Mouse (Mus musculus): ENCODE measurements around the gene Tmem242. TPM values are rescaled to one million over a fixed set of nuclear protein-coding genes. Genes with fewer than 3 reads are reported as not detected.
"Not testable (repeated sequence)": the region's sequence is repeated elsewhere in the genome, so short reads cannot be mapped to it uniquely, and the experiment has no call there.

Tmem242 gene
- polyA plus RNA-seq, 1 experiment from 2014 or later = 105 TPM

- in situ Hi-C loops (cut with MboI; ENCODE audit: low pct_unique_long_range_greater_than_20kb) = loop anchor here (5.0 to 25.0 kb wide), 2 partner anchors 304 to 569 kb away; no protein-coding TSS in a partner anchor
Measured at GRCm38 (mm10) chr17:5443260-5443659, 3.2 kb upstream of the Tmem242 start.

GRCm38 (mm10) chr17:5442403-5442802, 2.3 kb upstream of the Tmem242 start:
- CTCF ChIA-PET = interaction anchor here (1.6 to 4.6 kb wide), 2 partner anchors 17 to 310 kb away, joined by 5 to 38 read pairs; no protein-coding TSS in a partner anchor
- ATAC-seq; DNase-seq (ENCODE audit: low read depth, low spot score); POLR2A ChIA-PET; H3K27me3 ChIP-seq: not testable (repeated sequence)
- in situ Hi-C loops (cut with MboI; ENCODE audit: low pct_unique_long_range_greater_than_20kb) = loop anchor here (5.0 to 25.0 kb wide), 2 partner anchors 305 to 570 kb away; no protein-coding TSS in a partner anchor

More at GRCm38 (mm10) chr17:5443260-5443659, 3.2 kb upstream of the Tmem242 start:
- ATAC-seq (no peak), DNase-seq (ENCODE audit: low read depth, low spot score) (no peak)
- TF ChIP-seq CTCF (IDR thresholded peaks at IDR 0.05) = no peak
- H3K27me3 ChIP-seq = no peaks in the 10 kb centered on the region
- ChIA-PET POLR2A (no interaction called here), CTCF (interaction anchor here (4.6 kb wide), 1 partner anchor 309 kb away, joined by 38 read pairs; no protein-coding TSS in a partner anchor)

GRCm38 (mm10) chr17:5439831-5440158, 264 bp downstream of the Tmem242 start:
- in situ Hi-C loops (cut with MboI; ENCODE audit: low pct_unique_long_range_greater_than_20kb) = loop anchor here (5.0 to 25.0 kb wide), 3 partner anchors 308 to 573 kb away; no protein-coding TSS in a partner anchor
- DNase-seq (ENCODE audit: low read depth, low spot score) (no peak), ATAC-seq (peak; percentile 26)
- CTCF ChIA-PET = interaction anchor here (0.6 to 4.6 kb wide), 15 partner anchors 8 to 450 kb away, joined by 3 to 38 read pairs (median 5); no protein-coding TSS in a partner anchor
- H3K27me3 ChIP-seq = no peaks in the 10 kb centered on the region
- POLR2A ChIA-PET = interaction anchor here (0.5 to 1.4 kb wide), 5 partner anchors 11 to 1479 kb away, joined by 3 to 7 read pairs (median 4); no protein-coding TSS in a partner anchor
- TF ChIP-seq CTCF (IDR thresholded peaks at IDR 0.05) = no peak

GRCm38 (mm10) chr17:5429772-5430133, 10.3 kb downstream of the Tmem242 start:
- POLR2A ChIA-PET = no interaction called here
- DNase-seq (ENCODE audit: low read depth, low spot score) (no peak), ATAC-seq (no peak)
- in situ Hi-C loops (cut with MboI; ENCODE audit: low pct_unique_long_range_greater_than_20kb) = loop anchor here (10.0 to 25.0 kb wide), 2 partner anchors 465 to 583 kb away; no protein-coding TSS in a partner anchor
- H3K27me3 ChIP-seq = no peaks in the 10 kb centered on the region
- CTCF ChIA-PET = interaction anchor here (0.9 to 2.1 kb wide), 19 partner anchors 9 to 367 kb away, joined by 3 to 32 read pairs (median 4); partner anchors contain the start of genes Ldhal6b, Tmem242 and Zdhhc14
- no peak for TF ChIP-seq CTCF (IDR thresholded peaks at IDR 0.05)

- peak; percentile 80 for ATAC-seq
- in situ Hi-C loops (cut with MboI; ENCODE audit: low pct_unique_long_range_greater_than_20kb) = loop anchor here (25.0 kb wide), 1 partner anchor 583 kb away; no protein-coding TSS in a partner anchor
- no peaks in the 10 kb centered on the region for H3K27me3 ChIP-seq
- DNase-seq (ENCODE audit: low read depth, low spot score) = peak; percentile 57
- ChIA-PET CTCF (interaction anchor here (0.9 to 2.1 kb wide), 21 partner anchors 10 to 368 kb away, joined by 3 to 32 read pairs (median 4); partner anchors contain the start of genes Ldhal6b, Tmem242 and Zdhhc14), POLR2A (interaction anchor here (0.6 kb wide), 1 partner anchor 329 kb away, joined by 3 read pairs; no protein-coding TSS in a partner anchor)
- TF ChIP-seq CTCF (IDR thresholded peaks at IDR 0.05) = peak; percentile 100
Measured at GRCm38 (mm10) chr17:5429090-5429771, 10.8 kb downstream of the Tmem242 start.

GRCm38 (mm10) chr17:5425204-5425603, 14.9 kb downstream of the Tmem242 start:
- CTCF ChIA-PET = no interaction called here
- DNase-seq (ENCODE audit: low read depth, low spot score) (no peak), ATAC-seq (no peak)
- no peaks in the 10 kb centered on the region for H3K27me3 ChIP-seq
- in situ Hi-C loops (cut with MboI; ENCODE audit: low pct_unique_long_range_greater_than_20kb) = loop anchor here (25.0 kb wide), 1 partner anchor 587 kb away; no protein-coding TSS in a partner anchor
- POLR2A ChIA-PET = no interaction called here
- no peak for TF ChIP-seq CTCF (IDR thresholded peaks at IDR 0.05)

GRCm38 (mm10) chr17:5424156-5424555, 15.9 kb downstream of the Tmem242 start:
- ChIA-PET CTCF (interaction anchor here (1.2 to 1.7 kb wide), 2 partner anchors 21 to 329 kb away, joined by 4 to 6 read pairs; no protein-coding TSS in a partner anchor), POLR2A (no interaction called here)
- DNase-seq (ENCODE audit: low read depth, low spot score) = no peak
- ATAC-seq = no peak
- no peak for TF ChIP-seq CTCF (IDR thresholded peaks at IDR 0.05)
- in situ Hi-C loops (cut with MboI; ENCODE audit: low pct_unique_long_range_greater_than_20kb) = no loop called here
- H3K27me3 ChIP-seq = no peaks in the 10 kb centered on the region

GRCm38 (mm10) chr17:5421835-5422234, 18.2 kb downstream of the Tmem242 start:
- no peak for TF ChIP-seq CTCF (IDR thresholded peaks at IDR 0.05)
- POLR2A ChIA-PET = no interaction called here
- CTCF ChIA-PET = interaction anchor here (1.3 to 5.1 kb wide), 2 partner anchors 7 to 10 kb away, joined by 3 to 22 read pairs; no protein-coding TSS in a partner anchor
- in situ Hi-C loops (cut with MboI; ENCODE audit: low pct_unique_long_range_greater_than_20kb) = no loop called here
- H3K27me3 ChIP-seq = no peaks in the 10 kb centered on the region
- DNase-seq (ENCODE audit: low read depth, low spot score) (no peak), ATAC-seq (no peak)

GRCm38 (mm10) chr17:5419771-5420518, 20.1 kb downstream of the Tmem242 start:
- no peaks in the 10 kb centered on the region for H3K27me3 ChIP-seq
- ChIA-PET POLR2A (no interaction called here), CTCF (interaction anchor here (0.8 to 5.1 kb wide), 2 partner anchors 9 to 114 kb away, joined by 3 to 22 read pairs; no protein-coding TSS in a partner anchor)
- TF ChIP-seq CTCF (IDR thresholded peaks at IDR 0.05) = no peak
- DNase-seq (ENCODE audit: low read depth, low spot score) = no peak
- in situ Hi-C loops (cut with MboI; ENCODE audit: low pct_unique_long_range_greater_than_20kb) = no loop called here
- ATAC-seq = no peak

- CTCF ChIA-PET = interaction anchor here (5.1 kb wide), 1 partner anchor 10 kb away, joined by 22 read pairs; no protein-coding TSS in a partner anchor
- H3K27me3 ChIP-seq = no peaks in the 10 kb centered on the region
- in situ Hi-C loops (cut with MboI; ENCODE audit: low pct_unique_long_range_greater_than_20kb) = no loop called here
- POLR2A ChIA-PET = no interaction called here
- ATAC-seq (no peak), DNase-seq (ENCODE audit: low read depth, low spot score) (no peak)
- no peak for TF ChIP-seq CTCF (IDR thresholded peaks at IDR 0.05)
Measured at GRCm38 (mm10) chr17:5419056-5419455, 21.0 kb downstream of the Tmem242 start.
